ENCODE assay signal across 11 mouse cellular contexts in the genomic region with DNA sequence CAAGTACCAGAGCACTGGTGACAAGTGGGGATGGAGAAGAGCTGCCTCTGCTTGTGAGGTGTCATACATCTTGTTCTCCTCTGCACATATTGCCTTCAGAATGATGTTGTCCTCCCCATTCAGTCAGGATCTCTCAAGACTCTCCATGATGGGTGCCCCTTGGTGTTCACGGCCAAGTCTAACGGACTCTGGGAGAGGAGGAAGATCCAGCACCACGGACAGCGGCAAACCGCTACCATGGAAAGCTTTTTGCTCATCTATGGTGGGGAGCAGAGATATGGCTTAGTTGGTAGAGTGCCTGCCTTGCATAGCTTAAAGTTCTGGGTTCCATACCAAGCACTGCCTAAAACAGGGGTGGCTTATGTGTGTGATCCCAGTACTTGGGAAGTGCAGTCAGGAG. TPM values are rescaled to one million over a fixed set of nuclear protein-coding genes. Genes with fewer than 3 reads are reported as not detected.
DNase-seq lines count a peak whose midpoint lies in the region; ATAC-seq lines count a peak whose summit lies in the region.
"Had no signal": no experiment of that assay in that cellular context is flagged by ENCODE, and none has a peak within 500 bp of the region (broad histone marks: within the 10 kb centered on the region; RNA-seq: fewer than 3 reads in every experiment).

No protein-coding gene starts in this region.

- DNase-seq in heart, postnatal 10 days: peak; percentile 8 to 34
- no peak for DNase-seq in heart, adult 9 months (ENCODE audit: low spot score in 2 of 2)
- peak; percentile 39 for DNase-seq in 3T3-L1 (ENCODE audit: low read depth, low spot score)
- peak; percentile 27 for DNase-seq in Muller cell, postnatal 12 days (ENCODE audit: inconsistent ontology term)
- peak; percentile 83 for DNase-seq in limb, embryonic 11.5 days (ENCODE audit: low spot score)
- no peak for DNase-seq in layer of hippocampus, adult 9-11 months
- no peak for DNase-seq in gastrocnemius, postnatal 36 days
- DNase-seq in urinary bladder, postnatal 4 days (ENCODE audit: low spot score in 2 of 2): no peak
- DNase-seq: kidney, adult 2 months; lung, adult 2 months had no signal

- 31% methylated on average over 5 of the region's 5 CpGs for WGBS in limb, embryonic 11.5 days

- H3K27me3 ChIP-seq in limb, embryonic 11.5 days (ENCODE audit: control insufficient read depth, insufficient read depth, low read length): peaks cover 17% of the 10 kb centered on the region

- H3K9me3 ChIP-seq in limb, embryonic 11.5 days (ENCODE audit: control insufficient read depth, low read length): no peaks in the 10 kb centered on the region

- ATAC-seq in limb, embryonic 11.5 days (ENCODE audit: insufficient number of reproducible peaks, low FRiP score, low TSS enrichment, low read depth): no peak
- ATAC-seq: midbrain, embryonic 16.5 days had no signal

- no peak overlapping the region for H3K4me3 ChIP-seq in limb, embryonic 11.5 days (ENCODE audit: low read depth, low read length)

- no peaks in the 10 kb centered on the region for H3K4me1 ChIP-seq in limb, embryonic 11.5 days (ENCODE audit: control insufficient read depth, insufficient read depth, low read length)

- H3K27ac ChIP-seq in limb, embryonic 11.5 days (replicated peaks; ENCODE audit: low read depth, low read length): no peak overlapping the region

- H3K9ac ChIP-seq in limb, embryonic 11.5 days (ENCODE audit: low read length): no peak overlapping the region

- no peaks in the 10 kb centered on the region for H3K36me3 ChIP-seq in limb, embryonic 11.5 days (ENCODE audit: control insufficient read depth, insufficient read depth, low read length)

- intact Hi-C loops in heart, postnatal 10 days (cut with DNase I): no loop called here
- intact Hi-C loops in gastrocnemius, postnatal 36 days (cut with DNase I): no loop called here

- no peak overlapping the region for H3K4me2 ChIP-seq in limb, embryonic 11.5 days (ENCODE audit: low read depth, severe bottlenecking)

RNA-seq across cellular contexts. Expression of gene Cacng4, which starts 22.8 kb away (rescaled TPM):
- under 1 TPM; 0.32 to 0.65 TPM for total RNA-seq in heart, postnatal 10 days (2021)
- 2.7 and 4.0 TPM in 2 replicates for polyA plus RNA-seq in limb, embryonic 11.5 days (2014; fragmentation: Nextera tagmentation; extraction: Ambion mirVana)
- total RNA-seq in gastrocnemius, postnatal 36 days (2021): under 1 TPM in 1 of 2 experiments, not detected in 1; 0.08 TPM

Comparison
In these comparisons a context has a peak if more than half of its experiments do, and no peak if none do; other contexts are left out.
1. DNase-seq: peak in heart, postnatal 10 days (2 of 2), 3T3-L1 (single experiment), Muller cell, postnatal 12 days (single experiment) and limb, embryonic 11.5 days (single experiment); none in heart, adult 9 months (0 of 2), layer of hippocampus, adult 9-11 months (single experiment), gastrocnemius, postnatal 36 days (0 of 2) and urinary bladder, postnatal 4 days (0 of 2).